Mouse (Mus musculus): Measurements from ENCODE around the gene Sumo3. TPM values are rescaled to one million over a fixed set of nuclear protein-coding genes. Genes with fewer than 3 reads are reported as not detected.

Sumo3 gene
- polyA plus RNA-seq, 1 experiment from 2014 or later, result 171 TPM

DNA sequence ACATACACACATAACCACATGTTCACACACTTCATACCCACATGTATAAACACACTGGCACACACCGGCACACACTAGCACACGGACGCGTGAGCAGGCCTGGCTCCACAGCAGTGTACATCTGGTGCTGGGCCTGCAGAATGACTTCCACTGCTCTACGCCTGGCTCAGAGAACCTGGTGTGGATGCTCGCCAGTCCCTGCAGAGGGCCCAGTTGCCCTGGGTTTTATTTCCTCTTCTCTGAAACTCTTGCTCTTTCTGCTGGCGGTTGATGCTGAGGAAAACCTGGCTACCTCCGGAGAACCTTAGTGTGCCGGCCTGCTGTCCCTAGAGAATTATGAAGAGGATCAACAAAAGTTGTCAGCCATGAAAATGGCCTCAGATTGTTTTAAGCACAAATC lies 46.1 kb downstream of the Sumo3 start:
- 0 out of 2 replicates have a peak, but pooled peaks cover 5% of the 10 kb centered on the region for H3K27me3 ChIP-seq (replicated peaks)
- H3K27ac ChIP-seq (replicated peaks), result no peak overlapping the region
- WGBS, result 86% methylated on average over 9 of the region's 9 CpGs
- H3K9me3 ChIP-seq, result peaks cover 4% of the 10 kb centered on the region; the same call in 1 of the 2 replicates
- ATAC-seq (ENCODE audit: extremely low read depth, insufficient number of reproducible peaks, low FRiP score, low TSS enrichment), result no peak
- no peak overlapping the region for H3K4me2 ChIP-seq
- no peak overlapping the region for H3K9ac ChIP-seq
- H3K4me1 ChIP-seq, result no peaks in the 10 kb centered on the region
- H3K4me3 ChIP-seq, result no peak overlapping the region
- H3K36me3 ChIP-seq, result no peaks in the 10 kb centered on the region

DNA sequence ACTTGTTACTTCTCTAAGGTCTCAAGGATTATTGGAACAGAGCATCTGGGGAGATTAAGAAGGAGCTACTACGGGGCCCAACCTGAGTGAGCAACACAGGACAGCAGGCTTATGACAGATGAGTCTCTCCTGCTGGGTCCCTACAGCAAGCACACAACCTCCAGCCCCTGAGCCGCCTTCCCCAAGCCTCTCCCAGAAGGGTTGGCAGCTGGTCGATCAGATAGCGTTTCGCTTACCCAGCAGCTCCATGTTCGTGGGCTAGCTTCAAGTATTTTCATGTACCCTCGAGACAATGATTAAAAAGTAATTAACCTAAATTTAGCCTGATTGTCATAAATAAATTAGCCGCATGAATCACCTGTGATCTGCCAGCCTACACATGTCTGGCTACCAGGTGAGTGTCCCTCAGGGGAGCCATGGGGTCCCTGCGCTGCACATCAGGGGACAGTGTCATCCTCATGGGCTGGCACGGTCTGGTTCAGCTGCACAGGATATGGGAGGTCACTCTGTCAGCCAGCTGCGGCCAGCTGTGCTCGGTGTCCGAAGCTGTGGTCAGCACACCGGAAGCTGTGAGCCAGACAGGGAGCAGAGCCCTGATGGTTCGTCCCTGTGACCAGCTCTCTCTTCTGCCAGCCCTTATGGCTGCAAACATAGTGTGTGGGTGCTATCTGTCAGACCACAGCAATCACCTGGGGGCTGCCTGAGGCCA lies 52.5 kb downstream of the Sumo3 start:
- Histone ChIP-seq H3K9ac (no peak overlapping the region), H3K27ac (replicated peaks) (no peak overlapping the region), H3K27me3 (replicated peaks) (peaks cover 13% of the 10 kb centered on the region), H3K36me3 (no peaks in the 10 kb centered on the region), H3K4me3 (no peak overlapping the region), H3K4me1 (no peaks in the 10 kb centered on the region), H3K4me2 (no peak overlapping the region), H3K9me3 (peaks cover 11% of the 10 kb centered on the region; the same call in 1 of the 2 replicates)
- ATAC-seq (ENCODE audit: extremely low read depth, insufficient number of reproducible peaks, low FRiP score, low TSS enrichment), result no peak
- 62% methylated on average over 15 of the region's 15 CpGs for WGBS

DNA sequence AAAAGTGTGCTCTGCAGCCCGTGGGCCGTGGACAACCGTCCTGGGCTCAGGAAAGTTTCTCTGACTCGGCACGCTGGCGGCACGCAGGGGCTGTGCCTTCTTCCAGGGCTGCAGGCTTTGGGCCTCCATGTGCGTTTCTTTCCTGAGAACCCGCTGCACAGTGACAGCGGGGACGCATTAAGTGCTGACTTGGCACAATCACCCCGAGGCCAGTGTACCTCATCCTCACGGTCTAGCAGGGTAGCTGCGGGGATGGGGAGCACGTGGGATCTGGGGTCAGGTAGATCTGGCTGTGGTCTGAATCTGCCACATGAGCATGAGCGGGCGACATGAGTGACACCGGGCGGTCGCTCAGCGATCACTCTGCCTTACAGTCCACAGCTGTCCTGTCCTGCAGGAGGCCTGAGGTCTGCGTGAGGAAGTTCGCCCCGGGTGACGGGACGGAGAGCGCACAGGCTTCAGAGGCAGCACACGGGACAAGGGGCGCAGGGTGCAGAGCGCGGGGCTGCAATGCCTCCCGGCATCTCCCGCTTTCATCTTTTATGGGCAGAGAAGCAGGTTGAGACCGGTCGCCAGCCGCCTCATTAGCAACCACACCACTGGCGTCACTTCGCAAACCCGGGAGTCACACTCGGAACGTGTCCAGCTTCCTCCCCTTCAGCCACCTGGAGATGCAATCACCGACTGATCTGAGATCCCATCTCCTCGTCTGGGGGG lies 58.2 kb downstream of the Sumo3 start:
- Histone ChIP-seq H3K9me3 (peaks cover 7% of the 10 kb centered on the region; the same call in 1 of the 2 replicates), H3K9ac (no peak overlapping the region), H3K4me1 (no peaks in the 10 kb centered on the region), H3K27me3 (replicated peaks) (peaks cover 38% of the 10 kb centered on the region), H3K27ac (replicated peaks) (no peak overlapping the region), H3K4me3 (peak overlapping the region; percentile 20), H3K4me2 (peak overlapping the region; percentile 51), H3K36me3 (no peaks in the 10 kb centered on the region)
- no peak for ATAC-seq (ENCODE audit: extremely low read depth, insufficient number of reproducible peaks, low FRiP score, low TSS enrichment)
- WGBS, result 32% methylated on average over 43 of the region's 43 CpGs

DNA sequence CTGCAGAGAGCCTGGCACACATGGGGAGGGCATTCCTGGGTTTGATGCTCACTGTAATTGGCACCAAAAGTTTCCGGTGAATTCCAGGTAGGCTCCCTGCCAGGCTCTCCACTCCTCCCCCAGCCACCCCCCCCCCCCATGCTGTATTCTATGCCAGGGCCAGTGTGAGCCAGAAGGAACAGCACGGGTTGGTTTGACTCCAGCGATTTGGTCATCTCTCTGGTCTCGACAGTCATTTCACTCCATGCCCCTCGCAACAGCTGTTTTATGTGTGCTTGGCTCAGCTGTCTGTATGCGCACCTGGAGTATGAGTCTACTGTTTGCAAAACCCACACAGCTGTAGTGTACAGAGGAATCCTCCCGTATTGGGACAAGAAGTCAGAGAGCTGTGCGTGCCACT lies 60.4 kb downstream of the Sumo3 start:
- H3K9me3 ChIP-seq, result no peaks in the 10 kb centered on the region
- no peaks in the 10 kb centered on the region for H3K36me3 ChIP-seq
- H3K9ac ChIP-seq, result no peak overlapping the region
- H3K4me2 ChIP-seq, result no peak overlapping the region
- WGBS, result 67% methylated on average over 8 of the region's 8 CpGs
- ATAC-seq (ENCODE audit: extremely low read depth, insufficient number of reproducible peaks, low FRiP score, low TSS enrichment), result no peak
- no peak overlapping the region for H3K27ac ChIP-seq (replicated peaks)
- H3K4me1 ChIP-seq, result no peaks in the 10 kb centered on the region
- no peak overlapping the region for H3K4me3 ChIP-seq
- peaks cover 38% of the 10 kb centered on the region for H3K27me3 ChIP-seq (replicated peaks)

DNA sequence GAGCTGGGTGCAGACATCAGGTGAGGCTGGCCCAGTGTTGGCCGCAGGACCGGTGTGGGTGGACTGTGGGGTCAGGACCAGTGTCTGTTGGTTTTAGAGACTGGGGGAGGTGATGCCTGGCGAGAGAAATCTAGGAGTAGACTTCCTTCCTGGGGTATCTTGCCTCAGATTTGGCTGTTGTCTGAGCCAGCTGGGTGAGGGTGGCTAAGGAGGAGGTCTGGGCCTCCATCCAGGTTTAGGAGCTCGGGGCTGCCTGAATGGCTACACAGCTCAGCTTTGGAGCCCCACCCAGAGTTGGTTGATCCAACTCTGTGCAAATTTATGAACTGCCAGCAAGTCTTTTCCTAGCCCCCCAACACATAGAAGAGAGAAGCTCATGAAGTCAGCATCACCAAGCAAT lies 61.5 kb downstream of the Sumo3 start:
- no peak for ATAC-seq (ENCODE audit: extremely low read depth, insufficient number of reproducible peaks, low FRiP score, low TSS enrichment)
- WGBS, result 72% methylated on average over 4 of the region's 4 CpGs

More for the DNA sequence above, 61.5 kb downstream of the Sumo3 start:
- Histone ChIP-seq H3K4me1 (no peaks in the 10 kb centered on the region), H3K27ac (replicated peaks) (no peak overlapping the region), H3K4me2 (no peak overlapping the region), H3K9me3 (no peaks in the 10 kb centered on the region), H3K36me3 (no peaks in the 10 kb centered on the region), H3K9ac (no peak overlapping the region), H3K4me3 (no peak overlapping the region), H3K27me3 (replicated peaks) (peaks cover 36% of the 10 kb centered on the region)

MicroRNAs encoded within 50 kb of the gene (microRNA counts, 519-probe panel; counts per million panel counts)
- 209 counts per million, percentile 61 among the panel's probes with 10 or more counts for microRNA mmu-miR-1930

Small RNA genes within 50 kb of the gene (microRNA-seq; reads per million reads assigned to microRNA genes)
- gene Mir1930, result 10.0 reads per million, percentile 27 among the genes with 10 or more reads in this experiment

Other genes with a start within 250 kb of the Sumo3 start
- 10.7 and 12.1 TPM in 2 replicates for gene Adarb1, start 187.8 kb upstream of the Sumo3 start, polyA plus RNA-seq (2015; fragmentation: Nextera tagmentation; extraction: Ambion mirVana)
- 23.9 and 24.0 TPM in 2 replicates for gene Fam207a, start 90.3 kb upstream of the Sumo3 start, polyA plus RNA-seq (2015; fragmentation: Nextera tagmentation; extraction: Ambion mirVana)
- 1.5 and 1.6 TPM in 2 replicates for gene Itgb2, start 75.8 kb upstream of the Sumo3 start, polyA plus RNA-seq (2015; fragmentation: Nextera tagmentation; extraction: Ambion mirVana)
- gene Pttg1ip, start 24.4 kb upstream of the Sumo3 start, polyA plus RNA-seq (2015; fragmentation: Nextera tagmentation; extraction: Ambion mirVana), result 103 and 110 TPM in 2 replicates
- 2.8 TPM in 1 of 2 replicates, not detected in the other for gene Gm49325, start 100 bp downstream of the Sumo3 start, polyA plus RNA-seq (2015; fragmentation: Nextera tagmentation; extraction: Ambion mirVana)
- gene Ube2g2, start 16.2 kb downstream of the Sumo3 start, polyA plus RNA-seq (2015; fragmentation: Nextera tagmentation; extraction: Ambion mirVana), result 78.6 and 81.9 TPM in 2 replicates
- 0.07 TPM in 1 of 2 replicates, not detected in the other for gene Tspear, start 80.5 kb downstream of the Sumo3 start, polyA plus RNA-seq (2015; fragmentation: Nextera tagmentation; extraction: Ambion mirVana)
- gene Gm19402, start 84.7 kb downstream of the Sumo3 start, polyA plus RNA-seq (2015; fragmentation: Nextera tagmentation; extraction: Ambion mirVana), result not detected in 2 replicates
- not detected in 2 replicates for gene Gm9508, start 91.1 kb downstream of the Sumo3 start, polyA plus RNA-seq (2015; fragmentation: Nextera tagmentation; extraction: Ambion mirVana)
- gene Gm10272, start 100.5 kb downstream of the Sumo3 start, polyA plus RNA-seq (2015; fragmentation: Nextera tagmentation; extraction: Ambion mirVana), result not detected in 2 replicates
- not detected in 2 replicates for gene Gm10024, start 105.4 kb downstream of the Sumo3 start, polyA plus RNA-seq (2015; fragmentation: Nextera tagmentation; extraction: Ambion mirVana)
- gene Gm10142, start 109.7 kb downstream of the Sumo3 start, polyA plus RNA-seq (2015; fragmentation: Nextera tagmentation; extraction: Ambion mirVana), result not detected in 2 replicates
- gene Krtap12-1, start 114.5 kb downstream of the Sumo3 start, polyA plus RNA-seq (2015; fragmentation: Nextera tagmentation; extraction: Ambion mirVana), result not detected in 2 replicates
- not detected in 2 replicates for gene Gm10100, start 120.4 kb downstream of the Sumo3 start, polyA plus RNA-seq (2015; fragmentation: Nextera tagmentation; extraction: Ambion mirVana)
- gene Gm18596, start 136.5 kb downstream of the Sumo3 start, polyA plus RNA-seq (2015; fragmentation: Nextera tagmentation; extraction: Ambion mirVana), result not detected in 2 replicates
- not detected in 2 replicates for gene Gm9736, start 145.3 kb downstream of the Sumo3 start, polyA plus RNA-seq (2015; fragmentation: Nextera tagmentation; extraction: Ambion mirVana)
- gene Gm3233, start 153.6 kb downstream of the Sumo3 start, polyA plus RNA-seq (2015; fragmentation: Nextera tagmentation; extraction: Ambion mirVana), result not detected in 2 replicates
- gene Gm3238, start 165.2 kb downstream of the Sumo3 start, polyA plus RNA-seq (2015; fragmentation: Nextera tagmentation; extraction: Ambion mirVana), result not detected in 2 replicates
- not detected in 2 replicates for gene Gm7138, start 170.8 kb downstream of the Sumo3 start, polyA plus RNA-seq (2015; fragmentation: Nextera tagmentation; extraction: Ambion mirVana)
- not detected in 2 replicates for gene Gm3250, start 176.4 kb downstream of the Sumo3 start, polyA plus RNA-seq (2015; fragmentation: Nextera tagmentation; extraction: Ambion mirVana)
- not detected in 2 replicates for gene Gm7137, start 182.1 kb downstream of the Sumo3 start, polyA plus RNA-seq (2015; fragmentation: Nextera tagmentation; extraction: Ambion mirVana)
- gene Gm9639, start 189.0 kb downstream of the Sumo3 start, polyA plus RNA-seq (2015; fragmentation: Nextera tagmentation; extraction: Ambion mirVana), result not detected in 2 replicates
- not detected in 2 replicates for gene Gm19668, start 193.0 kb downstream of the Sumo3 start, polyA plus RNA-seq (2015; fragmentation: Nextera tagmentation; extraction: Ambion mirVana)
- not detected in 2 replicates for gene Gm9507, start 205.7 kb downstream of the Sumo3 start, polyA plus RNA-seq (2015; fragmentation: Nextera tagmentation; extraction: Ambion mirVana)
- not detected in 2 replicates for gene Gm2696, start 208.6 kb downstream of the Sumo3 start, polyA plus RNA-seq (2015; fragmentation: Nextera tagmentation; extraction: Ambion mirVana)
- gene Krtap10-4, start 221.0 kb downstream of the Sumo3 start, polyA plus RNA-seq (2015; fragmentation: Nextera tagmentation; extraction: Ambion mirVana), result not detected in 2 replicates
- not detected in 2 replicates for gene Krtap10-10, start 229.8 kb downstream of the Sumo3 start, polyA plus RNA-seq (2015; fragmentation: Nextera tagmentation; extraction: Ambion mirVana)
- gene Gm36176, start 240.7 kb downstream of the Sumo3 start, polyA plus RNA-seq (2015; fragmentation: Nextera tagmentation; extraction: Ambion mirVana), result not detected in 2 replicates
- not detected in 2 replicates for gene Gm10318, start 246.8 kb downstream of the Sumo3 start, polyA plus RNA-seq (2015; fragmentation: Nextera tagmentation; extraction: Ambion mirVana)